Mouse (Mus musculus) liver, embryonic 14.5 days (tissue): ENCODE results near the gene Gale. TPM values are rescaled to one million over a fixed set of nuclear protein-coding genes. Genes with fewer than 3 reads are reported as not detected.
A peak's percentile ranks its signal among the peaks of the same experiment; 100 is the strongest.

ENCODE experiments used
- ATAC-seq: fragments of 200-750 bp; cut with Nextera tagmentation; 2 replicates; pipeline ENCODE4 v1.8.0; 2017; ENCODE audit warnings: moderate number of reproducible peaks, mild to moderate bottlenecking, moderate library complexity; ENCODE audit not compliant: insufficient read depth
- DNase-seq, 3 experiments: peaks; one replicate each; pipeline ENCODE4 v3.0.0-alpha.2; 2012 to 2013; ENCODE audit warnings: low read depth in 3 of 3, low spot score in 3 of 3
- H3K27ac ChIP-seq: fragments of 300-500 bp; sonication (generic); 2 replicates; pipeline ENCODE4 v1.5.1; 2014; ENCODE audit warnings: moderate library complexity, mild to moderate bottlenecking, control low read depth, inconsistent platforms
- H3K27me3 ChIP-seq: fragments of 300-500 bp; sonication (generic); 2 replicates; pipeline ENCODE4 v1.6.1; 2014; ENCODE audit warnings: mild to moderate bottlenecking, low read length, moderate library complexity; ENCODE audit not compliant: control insufficient read depth, insufficient read depth
- H3K36me3 ChIP-seq: fragments of 300-500 bp; sonication (generic); replicated peaks from 2 replicates; pipeline ENCODE4 v1.6.1; 2014; ENCODE audit warnings: low read depth; ENCODE audit not compliant: control insufficient read depth, insufficient read depth
- H3K4me1 ChIP-seq, 2 experiments: fragments of 200-500 bp in 1 of 2; fragments of 300-500 bp in 1 of 2; sonication (generic) in 1 of 2; replicated peaks; 2 replicates each; pipeline ENCODE4 v1.6.1; 2012 to 2014; ENCODE audit warnings: antibody characterized with exemption in 1 of 2, inconsistent platforms in 1 of 2, low read length in 1 of 2; ENCODE audit not compliant: control insufficient read depth in 2 of 2, insufficient read depth in 2 of 2
- H3K4me2 ChIP-seq: fragments of 300-500 bp; sonication (generic); 2 replicates; pipeline ENCODE4 v1.6.1; 2014; ENCODE audit warnings: low read depth, mild to moderate bottlenecking, control low read depth, moderate library complexity
- H3K4me3 ChIP-seq, 2 experiments: fragments of 200-500 bp in 1 of 2; fragments of 300-500 bp in 1 of 2; sonication (generic) in 1 of 2; 2 replicates each; pipeline ENCODE4 v1.5.1; 2012 to 2014; ENCODE audit warnings: low read depth in 2 of 2, low read length in 2 of 2, mild to moderate bottlenecking in 2 of 2, control low read depth in 1 of 2, inconsistent platforms in 1 of 2, moderate library complexity in 1 of 2; ENCODE audit not compliant: insufficient read depth in 1 of 2
- H3K9ac ChIP-seq: fragments of 300-500 bp; sonication (generic); replicated peaks from 2 replicates; pipeline ENCODE4 v1.6.1; 2014; ENCODE audit warnings: mild to moderate bottlenecking, control low read depth, moderate library complexity
- H3K9me3 ChIP-seq: fragments of 300-500 bp; sonication (generic); 2 replicates; pipeline ENCODE4 v1.6.1; 2016; ENCODE audit warnings: low read length, mixed read lengths; ENCODE audit not compliant: control insufficient read depth
- CTCF ChIP-seq: IDR thresholded peaks from 2 replicates; pipeline ENCODE4 v1.5.1; 2016; ENCODE audit warnings: antibody characterized with exemption, low read depth, control low read depth
- EP300 ChIP-seq: IDR thresholded peaks from 2 replicates; pipeline ENCODE4 v1.6.1; 2016; ENCODE audit warnings: antibody characterized with exemption, low read depth
- WGBS: fragments of 180-500 bp; shearing (Covaris S2); extraction: QIAGEN DNeasy Blood & Tissue Kit; methylation state at CpG from one replicate; pipeline ENCODE4 v1.1.7; 2014; ENCODE audit not compliant: insufficient replicate concordance; 5-methylcytosine and 5-hydroxymethylcytosine counted together
- polyA plus RNA-seq, 2 experiments: library from polyadenylated mRNA; depleted of rRNA in 1 of 2; stranded (reverse) in 1 of 2; unstranded in 1 of 2; fragments of >200 nt; fragmentation: Nextera tagmentation in 1 of 2; extraction: Ambion mirVana in 1 of 2; gene quantifications; 2 replicates each; pipeline versions ENCODE4 v1.2.1 to v1.2.3; 2012 to 2014

The Gale gene
- polyA plus RNA-seq, 2 experiments, result 22.8 to 38.0 TPM

GRCm38 (mm10) chr4:135953179-135953578 is 10.3 kb upstream of the Gale start:
- Histone ChIP-seq H3K4me3 (no peak overlapping the region), H3K27me3 (no peaks in the 10 kb centered on the region), H3K36me3 (peaks cover 27% of the 10 kb centered on the region), H3K27ac (no peak overlapping the region), H3K9ac (no peak overlapping the region), H3K9me3 (0 out of 2 replicates have a peak, but pooled peaks cover 2% of the 10 kb centered on the region), H3K4me2 (no peak overlapping the region), H3K4me1 (no peaks in the 10 kb centered on the region; a peak in 2 of 4 replicates)
- no peak for ATAC-seq
- no peak for DNase-seq
- TF ChIP-seq CTCF (no peak), EP300 (no peak)
- 70% methylated on average over 3 of the region's 3 CpGs for WGBS

- peak; percentile 46; the same call in 1 of the 2 replicates for ATAC-seq
- peak in 1 of 3 experiments; percentile 62 for DNase-seq
- 9% methylated on average over 2 of the region's 2 CpGs for WGBS
Observed at GRCm38 (mm10) chr4:135954241-135954640, 9.3 kb upstream of the Gale start.

GRCm38 (mm10) chr4:135955886-135956285 is 7.6 kb upstream of the Gale start:
- Histone ChIP-seq H3K4me2 (no peak overlapping the region), H3K9me3 (0 out of 2 replicates have a peak, but pooled peaks cover 2% of the 10 kb centered on the region), H3K36me3 (peaks cover 27% of the 10 kb centered on the region), H3K27ac (no peak overlapping the region), H3K4me3 (no peak overlapping the region), H3K9ac (no peak overlapping the region), H3K27me3 (no peaks in the 10 kb centered on the region), H3K4me1 (no peaks in the 10 kb centered on the region; a peak in 1 of 4 replicates)
- TF ChIP-seq CTCF, result no peak
- TF ChIP-seq EP300, result no peak
- WGBS, result 80% methylated on average over 9 of the region's 9 CpGs
- ATAC-seq (no peak), DNase-seq (no peak)

More at GRCm38 (mm10) chr4:135954241-135954640, 9.3 kb upstream of the Gale start:
- Histone ChIP-seq H3K4me1 (no peaks in the 10 kb centered on the region; a peak in 1 of 4 replicates), H3K27ac (no peak overlapping the region), H3K4me3 (no peak overlapping the region), H3K9ac (no peak overlapping the region), H3K27me3 (no peaks in the 10 kb centered on the region), H3K9me3 (0 out of 2 replicates have a peak, but pooled peaks cover 2% of the 10 kb centered on the region), H3K4me2 (no peak overlapping the region), H3K36me3 (peaks cover 27% of the 10 kb centered on the region)
- no peak for TF ChIP-seq EP300
- TF ChIP-seq CTCF, result peak; percentile 99

GRCm38 (mm10) chr4:135958354-135958753 is 5.2 kb upstream of the Gale start:
- no peak overlapping the region for H3K4me3 ChIP-seq
- no peak overlapping the region for H3K9ac ChIP-seq
- H3K27ac ChIP-seq, result no peak overlapping the region
- no peaks in the 10 kb centered on the region for H3K9me3 ChIP-seq
- ATAC-seq (peak; percentile 14; the same call in 1 of the 2 replicates), DNase-seq (no peak)
- TF ChIP-seq EP300 (no peak), CTCF (no peak)
- peaks cover 0 to 3% of the 10 kb centered on the region in 2 experiments for H3K4me1 ChIP-seq
- H3K4me2 ChIP-seq, result no peak overlapping the region; the same call in 1 of the 2 replicates
- H3K36me3 ChIP-seq, result peaks cover 10% of the 10 kb centered on the region
- H3K27me3 ChIP-seq, result no peaks in the 10 kb centered on the region
- WGBS, result 69% methylated on average over 8 of the region's 8 CpGs

- Histone ChIP-seq H3K9me3 (no peaks in the 10 kb centered on the region), H3K36me3 (peaks cover 2% of the 10 kb centered on the region), H3K27ac (no peak overlapping the region), H3K4me3 (no peak overlapping the region), H3K27me3 (no peaks in the 10 kb centered on the region), H3K4me2 (no peak overlapping the region), H3K4me1 (peaks cover 4 to 10% of the 10 kb centered on the region in 2 experiments), H3K9ac (no peak overlapping the region)
- DNase-seq (peak; percentile 69 to 75 (median 71)), ATAC-seq (no peak)
- WGBS, result 31% methylated on average over 5 of the region's 5 CpGs
- peak; percentile 99 for TF ChIP-seq CTCF
- TF ChIP-seq EP300, result no peak
Observed at GRCm38 (mm10) chr4:135960717-135961116, 2.8 kb upstream of the Gale start.
